Mouse (Mus musculus): ENCODE data around the gene Psme4.
"Not testable (repeated sequence)": the region's sequence is repeated elsewhere in the genome, so short reads cannot be mapped to it uniquely, and the experiment has no call there.

Psme4 gene

DNA sequence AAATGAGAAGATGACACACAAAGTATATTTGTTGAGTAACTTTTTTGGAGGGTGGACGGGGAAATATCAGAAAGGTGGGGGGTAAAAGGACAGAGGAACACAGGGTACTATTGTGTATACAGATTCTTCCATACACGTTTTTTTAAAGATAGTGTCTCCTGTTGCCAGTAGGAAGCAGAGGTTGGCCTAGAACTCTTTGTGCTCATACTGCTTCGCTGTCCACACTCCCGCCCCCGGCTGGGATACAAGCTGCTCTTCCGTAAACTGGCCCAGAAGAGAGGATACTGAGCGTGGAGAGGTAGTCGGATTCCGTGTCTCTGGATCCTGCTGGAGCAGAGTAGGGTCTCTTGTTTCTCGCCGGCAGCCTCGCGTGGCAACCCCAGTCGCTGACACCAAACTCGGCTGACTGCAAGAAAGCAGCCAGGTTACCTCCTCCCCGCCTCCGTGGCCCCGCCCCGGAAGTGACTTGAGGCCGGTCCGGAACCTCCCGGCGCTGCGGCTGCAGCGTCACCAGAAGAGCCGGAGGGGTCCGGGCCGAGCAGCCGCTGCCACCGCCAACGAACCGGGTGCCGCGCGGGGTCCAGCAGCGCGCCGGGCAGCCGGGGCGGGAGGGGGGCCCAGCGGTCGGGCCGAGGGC, at the start of gene Psme4:
Gene Psme4 (plus strand): TSS at position 460 of the 637 bp plus-strand sequence.
- DNase-seq: peak; percentile 90

DNA sequence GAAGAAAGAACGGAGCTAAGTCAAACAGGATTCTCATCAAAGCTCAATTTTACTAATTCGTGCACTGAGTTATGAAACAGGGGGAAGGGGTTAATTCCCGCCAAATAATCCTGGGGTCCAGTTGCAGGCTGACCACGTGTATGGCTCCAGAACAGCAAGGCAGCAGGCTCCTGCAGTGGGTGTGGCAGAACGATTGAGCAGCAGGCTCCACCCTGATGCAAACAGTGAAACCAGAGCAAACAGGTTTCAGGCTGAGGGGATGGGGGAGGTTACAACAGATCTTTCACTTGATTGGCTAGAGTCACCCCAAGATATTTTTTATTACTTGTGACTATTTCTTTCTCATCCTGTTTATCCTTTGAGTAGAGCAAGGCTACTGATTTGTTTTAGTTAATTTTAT, 48.1 kb upstream of the Psme4 start:
- DNase-seq: no peak

DNA sequence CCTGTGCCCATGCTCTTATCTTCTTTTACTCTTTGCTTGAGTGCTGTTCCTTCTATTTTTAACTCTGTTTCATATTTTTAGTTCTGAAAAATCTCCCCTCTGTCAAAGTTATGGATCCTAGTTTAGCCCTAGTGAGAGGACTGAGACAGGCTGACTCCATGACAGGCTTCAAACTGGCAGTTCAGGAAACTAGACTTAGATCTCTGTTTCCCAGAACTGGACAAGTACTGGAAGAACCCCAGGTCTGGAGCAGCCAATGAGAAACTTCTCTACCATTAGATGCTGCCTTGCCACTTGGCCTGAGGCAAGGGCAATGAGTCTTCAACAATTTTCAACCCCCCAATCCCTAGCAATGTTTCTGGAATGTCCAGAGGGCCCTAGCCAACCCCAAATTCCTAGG, 40.8 kb upstream of the Psme4 start:
- DNase-seq: no peak

DNA sequence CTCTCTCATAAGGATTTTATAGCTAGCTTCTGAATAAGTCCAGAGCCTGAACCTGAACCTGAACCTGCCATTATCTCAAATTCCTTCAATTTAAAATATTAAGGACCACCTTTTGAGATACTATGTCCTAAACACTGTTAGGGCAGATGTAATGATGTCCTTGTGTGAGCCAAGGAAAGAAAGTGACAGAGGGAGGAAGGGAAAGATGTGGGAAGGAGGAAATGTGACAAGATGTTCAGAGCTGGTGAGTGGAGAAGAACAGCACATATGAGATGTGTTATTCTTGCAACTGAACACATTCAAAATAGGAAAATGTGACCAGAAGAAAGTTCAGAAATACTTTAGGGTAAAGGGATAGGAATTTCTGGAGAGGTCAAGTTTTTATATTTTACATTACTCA, 38.1 kb upstream of the Psme4 start:
- DNase-seq: no peak

DNA sequence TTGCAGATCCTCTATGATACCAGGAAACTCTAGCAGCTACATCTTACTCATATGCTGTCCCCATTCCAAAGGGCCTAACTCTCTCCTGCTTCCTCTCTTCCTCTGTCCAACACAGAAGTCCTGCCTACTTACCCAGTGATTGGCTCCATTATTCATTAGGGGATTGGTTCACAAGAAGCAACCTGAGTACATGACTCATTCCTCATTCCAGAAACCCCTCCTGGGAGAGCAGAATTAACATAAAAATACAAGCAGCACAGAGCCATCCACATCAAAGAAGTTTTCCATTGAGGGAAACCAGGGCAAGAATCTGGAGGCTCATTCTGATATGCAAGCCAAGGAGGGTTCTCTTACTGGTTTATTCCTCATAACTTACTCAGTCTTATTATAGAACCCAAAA, 27.5 kb upstream of the Psme4 start:
- no peak for DNase-seq

DNA sequence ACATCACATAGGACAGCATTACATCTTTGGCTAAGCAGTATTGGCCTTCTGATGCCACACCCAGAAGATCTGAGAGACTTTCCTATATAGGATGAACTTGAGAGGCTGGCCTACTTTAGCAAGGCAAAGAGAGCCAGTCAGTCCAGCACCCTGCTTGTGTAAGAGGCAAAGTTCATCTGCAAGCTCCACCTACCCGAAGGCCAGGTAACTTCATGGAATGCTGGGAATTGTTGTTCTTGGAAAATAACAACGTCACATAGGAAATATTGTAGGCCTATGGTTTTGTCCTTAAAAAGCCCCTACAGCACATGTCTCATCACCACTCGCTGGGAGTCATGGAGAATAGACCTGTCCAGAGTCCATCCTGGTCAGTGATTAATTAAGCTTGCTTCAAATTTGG, 22.6 kb upstream of the Psme4 start:
- no peak for DNase-seq

DNA sequence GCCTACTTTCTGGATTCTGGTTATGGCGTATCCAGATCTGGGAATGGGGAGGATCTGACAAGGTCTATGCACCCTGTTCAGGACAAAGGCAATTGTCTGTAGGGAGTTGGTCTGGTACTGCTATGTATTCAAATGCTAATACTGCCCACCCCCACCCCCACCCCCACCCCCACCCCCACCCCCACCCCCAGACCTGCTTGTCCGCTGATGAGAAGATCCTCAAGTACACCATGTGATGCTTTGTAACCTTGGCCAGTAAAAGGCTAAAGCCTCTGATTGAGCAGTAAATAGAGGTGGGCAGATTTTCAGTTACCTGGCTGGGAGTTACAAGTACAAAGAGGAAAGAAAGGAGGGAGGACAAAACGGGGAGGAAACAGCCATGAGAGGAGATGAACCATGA, 21.9 kb upstream of the Psme4 start:
- no peak for DNase-seq

DNA sequence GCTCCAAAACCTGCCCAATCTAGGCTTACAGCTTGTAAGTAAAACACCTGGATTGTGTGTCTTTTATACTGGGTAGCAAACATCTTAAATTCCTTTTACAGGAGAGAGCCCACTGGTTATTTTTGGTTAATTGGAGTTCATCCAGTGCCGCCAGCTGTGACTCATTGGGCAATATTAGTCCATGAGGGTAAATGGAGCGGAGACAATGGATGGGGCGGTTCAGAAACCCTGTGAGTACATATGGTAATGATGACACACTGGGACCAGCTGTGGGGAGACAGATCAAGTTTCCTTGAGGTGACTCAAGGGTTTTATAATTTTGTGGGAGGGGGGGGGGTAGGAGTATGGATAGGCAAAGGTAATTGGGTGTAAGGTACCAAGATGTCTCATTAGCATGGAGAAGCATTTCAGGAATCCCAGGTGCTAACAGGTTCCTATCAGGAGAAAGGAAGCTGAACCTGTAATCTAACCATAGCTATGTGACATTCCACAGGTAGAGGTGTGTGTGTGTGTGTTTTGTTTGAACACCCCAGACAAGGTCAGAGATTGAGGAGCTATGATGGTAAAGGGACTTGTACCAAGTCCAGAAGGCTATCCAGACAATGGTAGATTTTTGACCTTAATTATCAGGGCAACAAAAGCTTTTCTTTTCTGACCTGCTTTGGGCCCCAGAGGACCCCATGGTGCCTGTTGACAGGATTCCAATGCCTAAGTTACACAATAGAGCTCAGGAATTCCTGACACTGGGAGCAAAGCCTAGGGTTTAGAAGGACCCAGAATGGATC, 21.3 kb upstream of the Psme4 start:
- no peak for DNase-seq

DNA sequence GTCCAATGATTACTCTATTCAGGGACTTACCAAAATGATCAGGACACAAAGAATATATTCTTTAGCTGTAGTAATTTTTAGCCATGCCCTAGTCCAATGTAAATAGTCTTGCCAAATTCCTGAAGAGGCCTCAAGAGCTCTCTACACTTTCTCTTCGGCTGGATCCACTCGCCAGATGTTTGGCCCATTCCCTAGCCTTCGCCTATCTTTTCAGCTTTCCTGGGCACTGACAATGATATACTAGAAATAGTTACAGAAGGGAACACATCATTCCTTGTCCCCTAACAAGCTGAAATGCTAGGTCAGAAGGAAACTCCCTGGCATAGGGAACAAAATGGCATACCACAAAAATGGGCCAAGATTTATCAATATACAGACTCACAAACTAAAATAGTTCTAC, 18.6 kb upstream of the Psme4 start:
- no peak for DNase-seq

DNA sequence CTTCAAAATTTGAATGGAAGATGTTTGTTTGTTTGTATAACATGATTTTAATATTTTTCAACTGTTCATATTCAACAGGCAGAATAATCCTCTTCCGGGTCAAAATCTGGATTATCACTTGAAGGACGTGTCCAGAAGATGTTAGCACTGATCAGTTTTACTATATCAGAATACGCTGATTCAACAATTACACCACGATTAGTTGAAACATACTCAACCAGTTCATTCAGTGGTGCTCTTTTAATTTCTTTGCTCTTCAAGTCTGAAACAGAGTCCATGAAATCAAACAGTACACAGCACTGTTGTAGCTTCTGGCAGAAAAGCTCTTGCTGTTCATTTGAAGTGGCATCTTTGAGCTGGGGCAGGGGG, 17.1 kb upstream of the Psme4 start:
- DNase-seq: not testable (repeated sequence)

DNA sequence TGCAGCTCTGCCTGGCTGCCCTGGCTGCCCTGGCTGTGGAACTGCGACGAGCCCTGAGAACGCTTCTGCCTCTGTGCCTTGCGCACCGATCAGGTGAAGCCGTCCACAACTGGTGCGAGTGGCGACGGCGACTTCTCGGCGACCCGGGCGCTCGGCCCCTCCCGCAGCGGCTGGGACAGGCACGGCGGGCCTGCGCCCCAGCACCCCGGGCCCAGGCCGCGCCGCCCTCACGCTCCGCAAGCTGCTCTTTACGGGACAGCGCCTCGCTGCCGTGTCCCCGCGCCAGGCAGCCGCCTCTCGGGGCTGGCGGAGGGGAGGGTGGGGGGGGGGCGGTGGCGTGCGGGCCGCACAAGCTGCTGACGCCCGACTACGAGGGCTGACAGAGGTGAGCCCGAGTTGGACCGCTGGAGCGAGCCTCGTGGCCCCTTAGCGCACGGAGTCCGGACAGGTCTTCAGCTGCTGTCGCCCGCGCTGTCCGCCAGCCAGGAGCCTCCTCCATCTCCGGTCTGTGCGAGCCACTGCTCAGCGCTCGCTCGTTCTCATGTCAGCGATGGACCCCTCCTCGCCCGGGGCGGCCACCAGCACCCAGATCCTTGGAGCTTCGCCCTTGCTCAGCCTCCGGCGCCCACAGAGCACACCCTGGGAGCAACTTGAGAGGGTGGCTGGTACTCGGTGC, 16.5 kb upstream of the Psme4 start:
- no peak for DNase-seq

DNA sequence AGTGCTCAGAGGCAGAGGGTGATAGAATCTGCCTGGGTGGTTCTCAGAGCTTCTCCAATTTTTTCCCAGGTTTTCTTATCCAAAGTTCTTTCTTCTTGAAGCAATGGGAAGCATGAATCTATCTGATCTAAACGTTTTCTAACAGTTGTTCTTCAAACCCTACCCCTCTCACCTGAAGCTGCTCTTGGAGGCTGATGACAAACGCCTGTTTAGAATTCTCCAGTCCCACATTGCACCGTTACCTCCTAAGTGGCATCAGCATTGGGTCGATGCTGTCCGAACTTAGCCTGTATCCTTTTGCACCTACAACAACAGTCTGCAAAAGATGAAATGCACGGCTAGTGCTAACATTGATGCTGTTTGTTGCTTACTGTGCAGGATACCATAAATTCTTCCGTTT, 10.1 kb upstream of the Psme4 start:
- DNase-seq: no peak

DNA sequence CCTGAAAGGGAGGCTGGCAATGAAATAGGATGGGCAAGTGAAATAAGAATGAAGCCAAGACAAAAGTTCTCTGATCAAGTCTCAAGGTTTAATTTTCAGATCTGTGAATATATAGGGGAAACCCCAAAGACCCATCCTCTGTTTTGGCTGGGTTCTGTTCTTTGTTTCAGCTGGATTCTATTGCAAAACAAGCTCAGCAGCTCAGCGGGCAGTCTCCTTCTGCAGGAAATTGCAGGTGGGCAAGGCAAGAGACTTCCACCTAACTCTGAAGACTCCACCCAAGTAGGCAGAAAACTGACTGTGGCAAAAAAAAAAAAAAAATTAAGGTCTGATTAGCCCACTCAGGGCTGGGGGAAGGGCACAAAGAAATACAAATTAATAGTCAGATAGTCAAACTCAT, 9.6 kb upstream of the Psme4 start:
- DNase-seq: no peak

DNA sequence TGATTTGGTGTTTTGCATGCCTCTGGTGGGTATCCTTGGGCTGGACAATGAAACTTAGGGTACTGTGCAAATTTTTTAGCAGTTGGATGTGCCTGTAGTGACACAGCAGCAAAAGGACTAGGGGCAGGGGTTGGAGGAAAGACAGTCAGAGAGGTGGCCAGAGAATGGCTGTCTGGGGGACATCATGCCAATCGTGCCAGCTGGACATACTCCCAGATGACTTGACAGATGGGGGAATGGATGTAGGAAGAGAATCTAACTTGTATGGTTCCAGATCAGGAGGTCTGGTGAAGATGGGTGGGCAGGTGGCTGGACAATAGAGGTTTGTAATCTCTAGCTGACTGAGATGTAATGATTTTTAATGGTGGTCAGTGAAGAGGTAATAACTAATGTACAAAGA, 6.5 kb upstream of the Psme4 start:
- DNase-seq: no peak

DNA sequence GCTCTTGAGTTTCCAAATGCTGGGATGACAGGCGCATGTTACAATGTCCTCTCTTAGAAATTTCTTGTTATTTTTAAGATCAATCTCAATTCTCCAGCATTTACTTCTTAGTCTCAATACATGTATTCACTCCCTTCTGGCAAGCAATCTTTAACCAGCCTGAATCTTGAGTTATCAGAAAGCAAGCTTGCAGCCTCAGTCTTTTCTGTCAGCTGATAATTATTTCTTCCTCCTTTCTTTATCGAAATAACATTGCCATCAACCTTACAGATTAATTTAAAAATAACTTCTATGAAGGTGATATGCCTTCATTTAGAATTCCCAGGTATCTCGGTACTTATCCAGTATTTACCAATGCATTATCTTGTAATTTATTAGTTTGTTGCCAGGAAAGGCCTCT, 709 bp upstream of the Psme4 start:
- no peak for DNase-seq

DNA sequence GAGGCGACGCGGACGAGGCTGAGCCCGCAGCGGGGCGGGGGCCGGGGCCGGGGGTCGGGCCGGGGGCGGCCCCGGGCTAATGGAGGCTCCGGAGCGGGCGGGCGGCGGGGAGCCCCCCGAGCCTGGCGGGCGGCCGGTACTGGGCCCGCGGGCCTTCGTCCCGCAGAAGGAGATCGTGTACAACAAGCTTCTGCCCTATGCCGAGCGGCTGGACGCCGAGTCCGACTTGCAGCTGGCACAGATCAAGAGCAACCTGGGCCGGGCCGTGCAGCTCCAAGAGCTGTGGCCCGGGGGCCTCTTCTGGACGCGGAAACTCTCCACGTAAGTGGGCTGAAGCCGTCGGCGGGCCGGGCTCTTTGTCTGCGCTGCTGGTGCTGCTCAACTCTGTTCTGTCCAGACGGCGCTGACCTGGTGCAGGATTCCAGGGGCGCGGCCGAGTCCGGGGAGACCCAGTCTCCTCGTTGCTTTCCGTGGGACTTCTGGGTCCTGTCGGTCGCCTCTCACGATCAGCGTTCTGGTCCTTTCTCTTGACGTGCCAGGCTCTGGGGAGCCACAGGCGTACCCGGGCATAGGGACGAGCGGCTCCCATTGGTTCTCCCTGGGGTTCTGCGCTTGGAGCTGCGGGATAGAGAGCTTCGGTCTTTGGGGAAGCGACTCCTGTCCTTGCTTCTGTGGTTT, 517 bp downstream of the Psme4 start:
- peak; percentile 46 for DNase-seq

DNA sequence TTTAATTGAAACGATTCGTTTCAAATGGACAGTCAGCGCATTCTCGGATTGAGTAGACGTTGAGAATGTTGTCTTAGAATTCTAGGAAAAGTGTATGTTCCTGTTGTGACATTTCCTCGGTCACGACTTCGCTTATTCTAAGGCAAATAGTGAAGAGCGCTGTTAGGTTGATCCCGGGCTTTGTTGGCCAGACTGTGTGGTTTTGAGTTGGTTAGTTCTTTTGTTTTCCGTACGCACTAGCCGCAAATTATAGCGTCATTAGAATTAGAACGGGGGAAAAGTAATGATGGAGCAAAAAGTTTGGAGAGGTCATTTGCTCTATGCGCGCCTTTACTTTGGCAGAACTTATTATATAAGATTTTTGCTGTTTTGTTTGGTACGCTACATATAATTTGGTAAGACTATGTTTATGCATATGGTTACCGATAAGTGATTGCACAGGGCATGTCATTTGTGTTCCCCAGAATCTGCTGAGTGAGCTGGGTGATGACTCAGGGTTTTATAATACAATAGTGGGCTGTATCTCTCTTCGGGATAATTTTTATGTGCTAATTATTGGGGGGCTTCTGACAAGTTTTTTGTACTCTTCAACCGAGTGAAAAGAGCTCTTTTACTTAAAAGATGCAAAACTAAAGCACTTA, 1.4 kb downstream of the Psme4 start:
- no peak for DNase-seq

DNA sequence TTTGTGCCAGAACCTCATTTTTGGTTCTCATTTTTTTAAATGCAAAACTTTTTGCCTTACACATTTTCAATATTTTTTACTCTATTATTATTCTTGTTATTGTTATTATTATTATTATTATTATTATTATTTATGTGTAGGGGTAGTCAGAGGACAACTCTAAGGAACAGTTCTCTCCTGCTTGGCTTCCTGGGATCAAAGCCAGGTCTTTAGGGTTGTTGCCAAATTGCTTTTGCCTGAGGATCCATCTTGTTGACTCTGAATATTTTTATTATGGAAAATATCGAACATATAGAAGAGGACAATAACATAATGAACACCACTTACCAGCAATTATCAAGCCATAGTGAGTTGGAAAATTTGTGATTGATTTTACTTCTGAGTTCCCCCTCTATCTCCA, 3.1 kb downstream of the Psme4 start:
- no peak for DNase-seq

DNA sequence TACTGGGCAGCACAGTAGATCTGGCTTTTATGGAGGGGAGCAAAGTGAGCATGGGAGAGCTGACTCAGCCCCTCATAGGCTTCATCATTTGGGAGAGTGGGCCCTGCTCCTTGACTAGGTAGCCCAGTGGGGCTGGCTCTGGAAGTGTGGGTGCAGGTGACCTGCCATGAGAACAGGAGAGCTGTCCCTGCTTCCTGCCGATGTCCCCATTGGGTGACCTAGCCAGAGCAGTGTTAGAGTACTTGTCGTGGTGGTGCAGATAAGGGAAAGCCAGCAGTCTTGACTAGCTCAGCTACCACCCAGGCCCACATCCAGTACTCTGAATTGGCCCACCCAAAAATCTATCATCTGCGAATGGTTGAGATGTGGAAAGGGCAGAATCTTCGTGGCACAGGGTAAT, 6.0 kb downstream of the Psme4 start:
- DNase-seq: no peak

DNA sequence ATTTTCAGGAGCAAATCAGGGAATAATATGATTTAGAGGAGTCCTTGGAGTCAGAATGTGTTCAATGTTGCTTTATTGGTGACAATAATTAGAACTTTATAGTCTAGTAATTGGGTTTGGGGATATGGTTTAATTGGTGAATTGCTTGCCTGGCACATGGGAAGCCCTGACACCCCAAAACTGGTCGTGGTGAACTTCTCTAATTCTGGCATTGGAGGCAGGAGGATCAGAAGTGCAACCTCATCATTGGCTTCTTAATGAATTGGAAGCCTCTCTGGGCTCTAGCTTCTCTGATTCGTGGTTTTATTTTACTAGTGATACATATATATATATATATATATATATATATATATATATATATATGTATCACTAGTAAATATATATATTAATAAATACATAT, 9.4 kb downstream of the Psme4 start:
- no peak for DNase-seq

DNA sequence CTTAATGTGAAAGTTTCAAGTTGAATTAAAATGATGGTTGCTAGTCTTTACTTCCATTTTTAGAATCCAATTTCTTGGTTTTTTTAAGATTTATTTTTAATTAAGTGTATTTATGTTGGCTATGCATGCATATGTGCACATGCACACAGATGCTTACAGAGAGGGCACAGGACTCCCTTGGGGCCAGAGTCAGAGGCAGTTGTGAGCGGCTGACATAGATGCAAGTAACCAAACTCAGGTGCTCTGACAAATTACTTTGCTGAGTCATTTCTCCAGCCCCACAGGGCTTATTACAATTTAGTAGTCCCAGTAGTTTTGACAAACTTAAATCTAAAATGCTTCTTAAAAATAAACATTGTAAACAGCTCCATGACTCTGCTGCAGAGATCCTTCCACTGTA, 10.1 kb downstream of the Psme4 start:
- DNase-seq: no peak

DNA sequence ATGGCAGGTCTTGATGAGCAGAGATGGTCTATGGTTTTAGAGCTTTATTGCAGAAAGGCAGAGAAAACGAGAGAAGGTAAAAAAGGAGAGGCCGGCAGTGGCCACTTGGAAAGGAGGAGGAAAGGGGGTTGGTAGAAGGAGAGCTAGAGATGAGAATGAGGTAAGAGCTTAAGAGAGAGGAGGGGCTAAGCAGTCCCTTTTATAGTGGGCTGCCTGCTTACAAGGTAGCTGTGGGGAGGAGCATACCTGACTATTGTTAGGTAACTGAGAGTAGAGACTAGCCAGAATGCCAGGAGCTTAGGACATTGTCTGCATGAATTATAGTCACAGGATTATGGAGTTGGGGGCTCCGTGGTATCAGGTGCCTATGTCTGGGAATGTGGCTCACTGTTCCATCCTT, 14.0 kb downstream of the Psme4 start:
- no peak for DNase-seq

DNA sequence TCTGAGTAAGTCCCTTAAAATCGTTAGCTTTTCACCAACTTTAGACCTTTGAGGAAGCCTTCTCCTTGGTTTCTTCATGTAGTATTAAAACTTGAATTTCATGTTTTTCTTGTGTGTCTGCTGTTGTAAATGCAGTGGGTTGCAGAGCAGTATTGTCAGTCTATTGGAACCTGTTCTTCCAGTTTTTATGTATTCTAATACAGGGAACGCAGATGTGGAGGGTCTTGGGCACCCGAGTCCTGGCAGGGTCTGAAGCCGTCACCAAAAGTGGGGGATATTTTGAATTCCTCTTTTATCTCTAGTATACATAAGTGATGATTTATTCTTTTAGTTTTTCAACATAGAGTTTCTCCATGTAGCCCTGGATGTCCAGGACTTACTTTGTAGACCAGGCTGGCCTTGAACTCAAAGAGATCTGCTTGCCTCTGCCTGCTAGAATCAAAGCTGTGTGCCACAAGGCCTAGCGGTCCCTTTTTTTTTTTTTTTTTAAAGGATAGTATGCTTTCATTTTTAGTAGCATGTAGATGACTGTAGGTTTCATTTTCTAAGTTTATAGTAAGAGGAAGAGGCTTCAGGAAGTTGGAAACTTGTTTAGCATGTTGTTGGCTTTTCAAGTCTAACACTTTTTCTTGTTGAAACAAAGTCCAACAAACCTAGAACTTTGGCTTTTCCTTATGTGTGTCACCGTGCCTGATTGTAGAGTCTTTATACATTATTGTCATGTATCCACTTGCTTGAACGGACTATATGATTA, 14.9 kb downstream of the Psme4 start:
- no peak for DNase-seq

Data from cerebellum, adult 8-10 months (tissue).